Mouse (Mus musculus) small intestine, adult 2 months (tissue): ENCODE results near the gene Fam83f.

ENCODE experiments used
- CTCF ChIP-seq: fragments of 200-500 bp; IDR thresholded peaks from 2 replicates; pipeline ENCODE4 v1.5.1; 2012; ENCODE audit warnings: low read depth, mild to moderate bottlenecking, control low read depth, inconsistent platforms, low read length, moderate library complexity, mixed read lengths; ENCODE audit not compliant: insufficient replicate concordance, insufficient read length; ENCODE audit errors: extremely low read depth
- POLR2A ChIP-seq: fragments of 200-500 bp; IDR thresholded peaks from 2 replicates; pipeline ENCODE4 v1.6.1; 2012; ENCODE audit warnings: low read depth, mild to moderate bottlenecking, control low read depth, inconsistent platforms, low read length, moderate library complexity

GRCm38 (mm10) chr15:80707088-80707487 is 35.4 kb downstream of the Fam83f start:
- TF ChIP-seq POLR2A (no peak), CTCF (no peak)
